Mouse (Mus musculus): ENCODE data around the gene Rccd1.
"Not testable (repeated sequence)": the region's sequence is repeated elsewhere in the genome, so short reads cannot be mapped to it uniquely, and the experiment has no call there.

DNA sequence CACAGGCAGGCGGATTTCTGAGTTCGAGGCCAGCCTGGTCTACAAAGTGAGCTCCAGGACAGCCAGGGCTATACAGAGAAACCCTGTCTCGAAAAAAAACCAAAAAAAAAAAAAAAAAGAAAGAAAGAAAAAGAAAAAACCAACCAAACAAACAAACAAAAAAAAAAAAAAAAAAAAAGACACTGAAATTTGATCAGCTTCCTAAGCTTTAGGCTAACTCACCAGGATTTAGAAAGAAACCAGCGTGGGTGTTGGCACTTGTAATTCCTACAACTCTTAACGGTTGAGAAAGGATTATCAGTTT, 514 bp upstream of the Rccd1 start:
- TF ChIP-seq CTCF, EP300 (IDR thresholded peaks at IDR 0.05; ENCODE audit: low read depth): not testable (repeated sequence)
